In genomic region chr19:60946656-60947055, GRCm38 (mm10) we compare ENCODE assay signal across 8 mouse cellular contexts. TPM values are rescaled to one million over a fixed set of nuclear protein-coding genes. Genes with fewer than 3 reads are reported as not detected.
DNase-seq lines count a peak whose midpoint lies in the region; ATAC-seq and TF ChIP-seq lines count a peak whose summit lies in the region.

No protein-coding gene starts in this region.

- no peak for TF ChIP-seq POLR2A in spleen, adult 2 months (IDR thresholded peaks at IDR 0.05; ENCODE audit: low read depth, low read length)

- H3K27me3 ChIP-seq in spleen, adult 2 months (ENCODE audit: control insufficient read depth, insufficient read depth, low read length) = no peaks in the 10 kb centered on the region
- H3K27me3 ChIP-seq in heart, embryonic 10.5 days (ENCODE audit: insufficient read depth, poor library complexity, severe bottlenecking) = no peaks in the 10 kb centered on the region
- H3K27me3 ChIP-seq in liver, embryonic 13.5 days = no peaks in the 10 kb centered on the region
- no peaks in the 10 kb centered on the region for H3K27me3 ChIP-seq in stomach, embryonic 15.5 days (replicated peaks)

- 9% methylated on average over 2 of the region's 2 CpGs for WGBS in spleen, adult 2 months
- 55% methylated on average over 2 of the region's 2 CpGs for WGBS in heart, embryonic 10.5 days
- WGBS in liver, embryonic 13.5 days (ENCODE audit: insufficient replicate concordance) = 27% methylated on average over 2 of the region's 2 CpGs
- 57% methylated on average over 2 of the region's 2 CpGs for WGBS in stomach, embryonic 15.5 days

- intact Hi-C loops in left cerebral cortex, postnatal 25 days (cut with DNase I) = no loop called here

- no peak overlapping the region for H3K9ac ChIP-seq in liver, embryonic 13.5 days
- H3K9ac ChIP-seq in stomach, embryonic 15.5 days = no peak overlapping the region

- H3K27ac ChIP-seq in spleen, adult 2 months (ENCODE audit: insufficient read depth, low read length) = peak overlapping the region; percentile 66
- H3K27ac ChIP-seq in heart, embryonic 10.5 days = peak overlapping the region; percentile 50; the same call in 1 of the 2 replicates
- peak overlapping the region; percentile 37; the same call in 1 of the 2 replicates for H3K27ac ChIP-seq in liver, embryonic 13.5 days
- peak overlapping the region; percentile 67 for H3K27ac ChIP-seq in stomach, embryonic 15.5 days

- no peaks in the 10 kb centered on the region for H3K9me3 ChIP-seq in heart, embryonic 10.5 days
- H3K9me3 ChIP-seq in liver, embryonic 13.5 days (replicated peaks) = no peaks in the 10 kb centered on the region
- no peaks in the 10 kb centered on the region for H3K9me3 ChIP-seq in stomach, embryonic 15.5 days

- TF ChIP-seq CTCF in spleen, adult 2 months (IDR thresholded peaks at IDR 0.05; ENCODE audit: extremely low read depth, insufficient read depth, insufficient read length, insufficient replicate concordance) = no peak

- peaks cover 12% of the 10 kb centered on the region for H3K4me1 ChIP-seq in spleen, adult 2 months (ENCODE audit: control insufficient read depth, insufficient read depth, insufficient read length)
- peaks cover 30% of the 10 kb centered on the region for H3K4me1 ChIP-seq in heart, embryonic 10.5 days
- H3K4me1 ChIP-seq in liver, embryonic 13.5 days (replicated peaks) = 0 out of 2 replicates have a peak, but pooled peaks cover 10% of the 10 kb centered on the region
- peaks cover 6% of the 10 kb centered on the region; the same call in 1 of the 2 replicates for H3K4me1 ChIP-seq in stomach, embryonic 15.5 days

- no peak overlapping the region for H3K4me3 ChIP-seq in spleen, adult 2 months (ENCODE audit: extremely low read depth, insufficient read depth, insufficient read length)
- no peak overlapping the region for H3K4me3 ChIP-seq in heart, embryonic 10.5 days
- no peak overlapping the region for H3K4me3 ChIP-seq in liver, embryonic 13.5 days (replicated peaks)
- no peak overlapping the region for H3K4me3 ChIP-seq in stomach, embryonic 15.5 days (replicated peaks)

- DNase-seq in spleen, adult 2 months (ENCODE audit: low read depth in 1 of 2, low spot score in 2 of 2) = peak in 1 of 2 experiments; percentile 5
- DNase-seq in spleen, postnatal 4 days (ENCODE audit: low spot score in 2 of 2) = no peak
- no peak for DNase-seq in heart, embryonic 10.5 days (ENCODE audit: low spot score)
- no peak for DNase-seq in liver, embryonic 13.5 days
- DNase-seq in cerebellum, adult 9-11 months = no peak
- DNase-seq in layer of hippocampus, postnatal 14 days (ENCODE audit: low spot score in 2 of 2) = no peak
- DNase-seq in left cerebral cortex, postnatal 25 days (ENCODE audit: low spot score in 2 of 2) = no peak

- no peak overlapping the region for H3K4me2 ChIP-seq in liver, embryonic 13.5 days
- H3K4me2 ChIP-seq in stomach, embryonic 15.5 days = no peak overlapping the region

- no peak; the same call in 1 of the 2 replicates for ATAC-seq in liver, embryonic 13.5 days (ENCODE audit: low read depth)
- ATAC-seq in stomach, embryonic 15.5 days (ENCODE audit: insufficient read depth, low FRiP score, low read depth) = no peak

- no peaks in the 10 kb centered on the region for H3K36me3 ChIP-seq in spleen, adult 2 months (ENCODE audit: control insufficient read depth, insufficient read depth, low read length)
- H3K36me3 ChIP-seq in heart, embryonic 10.5 days = no peaks in the 10 kb centered on the region
- no peaks in the 10 kb centered on the region for H3K36me3 ChIP-seq in liver, embryonic 13.5 days
- H3K36me3 ChIP-seq in stomach, embryonic 15.5 days = no peaks in the 10 kb centered on the region

RNA-seq across cellular contexts. Expression of gene Grk5, which starts 57.1 kb away (rescaled TPM):
- 2.0 and 2.1 TPM in 2 replicates for polyA plus RNA-seq in spleen, adult 2 months (2012; rRNA removed)
- 4.2 and 4.3 TPM in 2 replicates for polyA plus RNA-seq in heart, embryonic 10.5 days (2016; fragmentation: Nextera tagmentation; extraction: Ambion mirVana)
- polyA plus RNA-seq in liver, embryonic 13.5 days (2015; fragmentation: Nextera tagmentation; extraction: Ambion mirVana) = 0.47 and 0.96 TPM in 2 replicates
- polyA plus RNA-seq in stomach, embryonic 15.5 days (2015; fragmentation: Nextera tagmentation; extraction: Ambion mirVana) = 1.9 and 2.8 TPM in 2 replicates
- total RNA-seq in layer of hippocampus, postnatal 14 days (2021) = 1 to 10 TPM; 8.8 to 9.1 TPM
- total RNA-seq in left cerebral cortex, postnatal 25 days (2021) = 10 to 100 TPM; 14.4 to 14.8 TPM
